Mouse (Mus musculus) ovary, postnatal 36 days (tissue): ENCODE measurements at regions not wholly inside any gene's neighbourhood (a gene's known extent, or its start where the extent isn't known, plus 50 kb on each side); places are given as distances from the start of the nearest gene placed in this dataset.

Source experiments
- DNase-seq: peaks from one replicate; pipeline ENCODE4 v3.0.0; 2022; ENCODE audit warnings: low spot score, mixed read lengths

GRCm38 (mm10) chr16:95929700-95930435, 60.9 kb downstream of the Psmg1 start:
- no peak for DNase-seq

GRCm38 (mm10) chr16:95928290-95929260, 62.2 kb downstream of the Psmg1 start:
- DNase-seq, result no peak

- no peak for DNase-seq
Observed at GRCm38 (mm10) chr16:95926558-95926957, 64.2 kb downstream of the Psmg1 start.

- DNase-seq, result no peak
Observed at GRCm38 (mm10) chr16:95924716-95925115, 66.0 kb downstream of the Psmg1 start.

- no peak for DNase-seq
Observed at GRCm38 (mm10) chr16:95923991-95924390, 66.8 kb downstream of the Psmg1 start.

- no peak for DNase-seq
Observed at GRCm38 (mm10) chr16:95922369-95922934, 68.3 kb downstream of the Psmg1 start.

GRCm38 (mm10) chr16:95921169-95921568, 69.6 kb downstream of the Psmg1 start:
- no peak for DNase-seq

- DNase-seq, result no peak
Observed at GRCm38 (mm10) chr16:95918651-95919425, 71.9 kb downstream of the Psmg1 start.

GRCm38 (mm10) chr16:95917635-95918407, 72.9 kb downstream of the Psmg1 start:
- DNase-seq, result no peak

GRCm38 (mm10) chr16:95913879-95914278, 76.9 kb downstream of the Psmg1 start:
- DNase-seq, result no peak

- DNase-seq, result no peak
Observed at GRCm38 (mm10) chr16:95904531-95905165, 86.1 kb downstream of the Psmg1 start.

GRCm38 (mm10) chr16:95903383-95903913, 87.3 kb downstream of the Psmg1 start:
- no peak for DNase-seq

- no peak for DNase-seq
Observed at GRCm38 (mm10) chr16:95902177-95902576, 88.6 kb downstream of the Psmg1 start.

- DNase-seq, result no peak
Observed at GRCm38 (mm10) chr16:95901388-95901787, 89.4 kb downstream of the Psmg1 start.

GRCm38 (mm10) chr16:95900181-95900580, 90.6 kb downstream of the Psmg1 start:
- DNase-seq, result no peak

- DNase-seq, result no peak
Observed at GRCm38 (mm10) chr16:95899672-95900071, 91.1 kb downstream of the Psmg1 start.

GRCm38 (mm10) chr16:95897843-95898242, 92.9 kb downstream of the Psmg1 start:
- DNase-seq, result no peak

GRCm38 (mm10) chr16:95896126-95896525, 94.6 kb downstream of the Psmg1 start:
- DNase-seq, result no peak

- DNase-seq, result no peak
Observed at GRCm38 (mm10) chr16:95893534-95894290, 97.0 kb downstream of the Psmg1 start.

GRCm38 (mm10) chr16:95892356-95892755, 98.4 kb downstream of the Psmg1 start:
- no peak for DNase-seq
